Mouse (Mus musculus) kidney, postnatal 0 days (tissue): Measurements from ENCODE around the gene 4933427D14Rik. TPM values are rescaled to one million over a fixed set of nuclear protein-coding genes. Genes with fewer than 3 reads are reported as not detected.

Experiments used
- ATAC-seq: fragments of 200-750 bp; cut with Nextera tagmentation; replicated peaks from 2 replicates; pipeline ENCODE4 v1.8.0; 2017; ENCODE audit warnings: low read depth, moderate number of reproducible peaks, moderate TSS enrichment, moderate library complexity; ENCODE audit not compliant: low FRiP score
- DNase-seq: peaks from one replicate; pipeline ENCODE4 v3.0.0-alpha.2; 2016; ENCODE audit warnings: low spot score
- H3K27ac ChIP-seq: fragments of 300-500 bp; sonication (generic); 2 replicates; pipeline ENCODE4 v1.5.1; 2014; ENCODE audit warnings: mild to moderate bottlenecking
- H3K27me3 ChIP-seq: fragments of 300-500 bp; sonication (generic); 2 replicates; pipeline ENCODE4 v1.6.1; 2014; ENCODE audit warnings: low read length, mixed read lengths; ENCODE audit not compliant: insufficient read depth
- H3K36me3 ChIP-seq: fragments of 300-500 bp; sonication (generic); 2 replicates; pipeline ENCODE4 v1.6.1; 2014; ENCODE audit warnings: low read length, mixed read lengths; ENCODE audit not compliant: insufficient read depth
- H3K4me1 ChIP-seq: fragments of 300-500 bp; sonication (generic); replicated peaks from 2 replicates; pipeline ENCODE4 v1.6.1; 2014; ENCODE audit warnings: antibody characterized with exemption, low read length, mixed read lengths; ENCODE audit not compliant: insufficient read depth
- H3K4me2 ChIP-seq: fragments of 300-500 bp; sonication (generic); 2 replicates; pipeline ENCODE4 v1.6.1; 2014; ENCODE audit warnings: mild to moderate bottlenecking, low read length, moderate library complexity, mixed read lengths
- H3K4me3 ChIP-seq: fragments of 300-500 bp; sonication (generic); replicated peaks from 2 replicates; pipeline ENCODE4 v1.5.1; 2014; ENCODE audit warnings: low read depth, low read length
- H3K9ac ChIP-seq: fragments of 300-500 bp; sonication (generic); 2 replicates; pipeline ENCODE4 v1.6.1; 2014; ENCODE audit warnings: low read depth, low read length
- H3K9me3 ChIP-seq: fragments of 300-500 bp; sonication (generic); replicated peaks from 2 replicates; pipeline ENCODE4 v1.6.1; 2016; ENCODE audit warnings: low read length, inconsistent platforms, mixed read lengths
- CTCF ChIP-seq: IDR thresholded peaks from 2 replicates; pipeline ENCODE4 v1.5.1; 2016; ENCODE audit warnings: antibody characterized with exemption, low read depth, mild to moderate bottlenecking, moderate library complexity
- WGBS: fragments of 180-500 bp; shearing (Covaris S2); extraction: QIAGEN DNeasy Blood & Tissue Kit; methylation state at CpG from one replicate; pipeline ENCODE4 v1.1.7; 2014; 5-methylcytosine and 5-hydroxymethylcytosine counted together
- polyA plus RNA-seq: library from polyadenylated mRNA; unstranded; fragments of >200 nt; fragmentation: Nextera tagmentation; extraction: Ambion mirVana; gene quantifications from 2 replicates; pipeline ENCODE4 v1.2.1, GENCODE M21; 2015

4933427D14Rik gene
- polyA plus RNA-seq, 1 experiment from 2014 or later = 14.8 TPM

GRCm38 (mm10) chr11:72136231-72136982, 70.9 kb downstream of the 4933427D14Rik start:
- Histone ChIP-seq H3K27ac (no peak overlapping the region), H3K9me3 (no peaks in the 10 kb centered on the region), H3K4me2 (peak overlapping the region; percentile 85), H3K9ac (no peak overlapping the region), H3K36me3 (no peaks in the 10 kb centered on the region), H3K4me3 (peak overlapping the region; percentile 50), H3K4me1 (peaks cover 9% of the 10 kb centered on the region; the same call in 1 of the 2 replicates), H3K27me3 (peaks cover 13% of the 10 kb centered on the region; the same call in 1 of the 2 replicates)
- no peak for TF ChIP-seq CTCF
- DNase-seq (no peak), ATAC-seq (no peak)
- WGBS = 50% methylated on average over 11 of the region's 11 CpGs

GRCm38 (mm10) chr11:72135383-72136158, 71.7 kb downstream of the 4933427D14Rik start, which contains the start of gene Pitpnm3:
Gene Pitpnm3, minus strand, starts transcription at chr11:72135778.
- DNase-seq (no peak), ATAC-seq (0 out of 2 replicates have a peak, but pooled peaks have one; percentile 23)
- Histone ChIP-seq H3K9ac (peak within 1 kb of the TSS; percentile 52), H3K27ac (no peak within 1 kb of the TSS), H3K4me2 (peak within 1 kb of the TSS; percentile 85), H3K4me3 (peak within 1 kb of the TSS; percentile 50), H3K4me1 (peaks cover 9% of the 10 kb centered on the region; the same call in 1 of the 2 replicates), H3K9me3 (no peaks in the 10 kb centered on the region), H3K36me3 (no peaks in the 10 kb centered on the region), H3K27me3 (peaks cover 13% of the 10 kb centered on the region; the same call in 1 of the 2 replicates)
- TF ChIP-seq CTCF = no peak
- 2% methylated on average over 71 of the region's 107 CpGs for WGBS

GRCm38 (mm10) chr11:72134536-72135382, 72.5 kb downstream of the 4933427D14Rik start:
- no peaks in the 10 kb centered on the region for H3K36me3 ChIP-seq
- peak overlapping the region; percentile 85 for H3K4me2 ChIP-seq
- H3K27me3 ChIP-seq = peaks cover 13% of the 10 kb centered on the region; the same call in 1 of the 2 replicates
- TF ChIP-seq CTCF = no peak
- no peak overlapping the region for H3K27ac ChIP-seq
- WGBS = 17% methylated on average over 24 of the region's 24 CpGs
- H3K9ac ChIP-seq = peak overlapping the region; percentile 52; the same call in 1 of the 2 replicates
- H3K9me3 ChIP-seq = no peaks in the 10 kb centered on the region
- peaks cover 9% of the 10 kb centered on the region; the same call in 1 of the 2 replicates for H3K4me1 ChIP-seq
- DNase-seq = no peak
- peak overlapping the region; percentile 50 for H3K4me3 ChIP-seq
- ATAC-seq = no peak

GRCm38 (mm10) chr11:72133075-72133474, 74.2 kb downstream of the 4933427D14Rik start:
- no peak for DNase-seq
- H3K4me1 ChIP-seq = peaks cover 9% of the 10 kb centered on the region; the same call in 1 of the 2 replicates

GRCm38 (mm10) chr11:72132266-72132665, 75.0 kb downstream of the 4933427D14Rik start:
- Histone ChIP-seq H3K27ac (peak overlapping the region; percentile 55), H3K4me3 (no peak overlapping the region), H3K4me1 (peaks cover 9% of the 10 kb centered on the region; the same call in 1 of the 2 replicates), H3K4me2 (0 out of 2 replicates have a peak overlapping the region, but pooled peaks have one; percentile 15), H3K9me3 (no peaks in the 10 kb centered on the region), H3K27me3 (peaks cover 13% of the 10 kb centered on the region; the same call in 1 of the 2 replicates), H3K36me3 (no peaks in the 10 kb centered on the region), H3K9ac (no peak overlapping the region)
- 19% methylated on average over 3 of the region's 3 CpGs for WGBS
- no peak for DNase-seq
- ATAC-seq = no peak
- TF ChIP-seq CTCF = no peak

More at GRCm38 (mm10) chr11:72133075-72133474, 74.2 kb downstream of the 4933427D14Rik start:
- no peak overlapping the region for H3K4me3 ChIP-seq
- WGBS = 62% methylated on average over 10 of the region's 10 CpGs
- no peak overlapping the region for H3K4me2 ChIP-seq
- H3K27me3 ChIP-seq = peaks cover 13% of the 10 kb centered on the region; the same call in 1 of the 2 replicates
- no peak for ATAC-seq
- 0 out of 2 replicates have a peak overlapping the region, but pooled peaks have one; percentile 55 for H3K27ac ChIP-seq
- H3K36me3 ChIP-seq = no peaks in the 10 kb centered on the region
- H3K9ac ChIP-seq = no peak overlapping the region
- no peak for TF ChIP-seq CTCF
- no peaks in the 10 kb centered on the region for H3K9me3 ChIP-seq
